Mouse (Mus musculus): ENCODE data around the gene Spint2.
A peak's percentile ranks its signal among the peaks of the same experiment; 100 is the strongest.

Spint2 gene

GRCm38 (mm10) chr7:29279924-29280323 is 1.8 kb downstream of the Spint2 start:
- no peak for DNase-seq (ENCODE audit: inconsistent ontology term)

DNA sequence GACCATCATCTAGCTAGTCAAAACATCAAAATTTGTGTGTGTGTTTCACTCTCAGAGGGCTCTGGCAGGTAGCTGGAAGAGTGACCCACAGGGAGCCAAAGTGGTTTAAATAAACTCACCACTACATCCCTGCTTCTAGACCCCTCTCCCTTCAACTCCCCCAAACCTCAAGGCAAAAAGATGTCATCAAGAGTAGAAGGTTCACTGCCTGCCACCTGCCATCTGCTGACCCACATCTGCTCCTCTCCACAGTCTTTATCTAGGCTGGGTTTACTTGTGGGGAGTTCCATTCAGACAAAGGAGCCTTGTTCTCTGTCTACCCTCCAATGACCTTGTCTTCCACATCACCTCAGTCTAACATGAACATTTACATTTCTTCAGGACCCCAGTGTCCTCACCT is 2.5 kb downstream of the Spint2 start:
- DNase-seq (ENCODE audit: inconsistent ontology term) = no peak

DNA sequence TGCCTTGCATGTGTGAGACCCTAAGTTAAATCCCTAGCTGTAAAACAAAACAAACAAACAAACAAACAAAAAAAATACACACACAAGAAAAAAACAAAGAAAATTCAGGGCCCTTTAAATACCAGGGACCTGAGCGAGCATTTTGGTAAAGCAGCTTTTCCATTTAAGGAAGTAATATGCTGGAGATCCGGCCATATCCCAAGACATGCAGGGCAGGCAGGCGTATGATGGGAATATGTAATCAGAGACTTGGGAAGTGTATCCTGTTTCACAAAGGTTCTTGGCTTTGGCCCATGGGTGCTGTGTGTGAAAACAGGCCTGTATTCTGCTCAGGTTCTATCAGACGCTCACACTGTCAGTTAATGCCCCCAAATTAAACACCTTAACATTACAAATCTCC is 4.2 kb downstream of the Spint2 start:
- no peak for DNase-seq (ENCODE audit: inconsistent ontology term)

DNA sequence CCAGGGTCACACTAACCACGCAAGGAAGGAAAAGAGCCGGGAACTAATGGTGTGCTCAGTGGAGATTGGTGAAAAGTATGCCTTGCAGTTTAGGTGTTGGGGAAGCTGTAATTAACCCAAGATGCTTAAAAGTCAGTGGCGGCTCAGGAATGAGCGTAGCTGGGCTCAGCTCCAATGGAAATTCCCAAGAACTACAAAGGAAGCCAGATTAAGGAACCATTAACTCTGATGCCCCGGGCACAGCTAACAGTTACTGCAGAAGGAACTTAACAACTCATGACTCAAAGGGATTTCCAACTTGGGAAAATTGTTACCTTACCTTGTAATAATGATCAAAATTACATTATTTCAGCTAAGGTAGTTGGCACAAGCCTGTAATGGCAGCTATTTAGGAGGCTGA is 5.0 kb downstream of the Spint2 start:
- no peak for DNase-seq (ENCODE audit: inconsistent ontology term)

DNA sequence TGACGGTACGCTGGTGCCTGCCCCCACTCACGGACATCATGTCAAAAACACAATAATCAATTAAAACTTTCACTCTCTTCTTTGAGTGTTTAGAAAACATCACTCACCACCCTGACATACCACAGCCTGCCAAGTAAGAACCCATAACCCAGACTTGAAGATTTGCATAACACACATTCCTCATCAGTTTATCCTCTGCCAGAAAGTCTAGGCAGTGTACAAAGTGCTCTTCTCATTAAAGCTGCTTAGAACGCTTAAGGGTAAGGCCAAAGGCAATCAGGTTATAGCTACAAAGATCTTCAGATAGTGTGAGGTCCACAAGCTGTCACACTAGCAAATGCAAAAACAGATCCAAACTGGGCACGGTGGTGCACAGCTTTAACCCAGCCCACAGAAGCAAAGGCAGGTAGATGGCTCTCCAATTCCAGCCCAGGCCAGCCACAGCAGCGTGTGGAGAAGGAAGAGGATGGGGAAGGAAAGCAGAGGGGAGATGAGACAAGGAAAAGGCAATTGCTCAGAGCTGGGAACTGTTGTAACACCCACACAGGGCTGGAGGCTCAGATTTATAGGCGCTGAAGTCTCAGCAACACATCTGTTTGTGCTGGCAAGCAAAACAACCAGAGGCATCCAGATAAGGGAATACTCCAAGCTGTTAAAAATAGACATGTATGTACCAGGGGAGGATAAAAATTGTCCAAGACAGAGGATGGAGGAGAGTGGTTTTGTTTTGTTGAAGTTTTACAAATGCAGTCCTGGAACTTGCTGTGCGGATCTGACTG is 9.8 kb downstream of the Spint2 start:
- no peak for DNase-seq (ENCODE audit: inconsistent ontology term)

DNA sequence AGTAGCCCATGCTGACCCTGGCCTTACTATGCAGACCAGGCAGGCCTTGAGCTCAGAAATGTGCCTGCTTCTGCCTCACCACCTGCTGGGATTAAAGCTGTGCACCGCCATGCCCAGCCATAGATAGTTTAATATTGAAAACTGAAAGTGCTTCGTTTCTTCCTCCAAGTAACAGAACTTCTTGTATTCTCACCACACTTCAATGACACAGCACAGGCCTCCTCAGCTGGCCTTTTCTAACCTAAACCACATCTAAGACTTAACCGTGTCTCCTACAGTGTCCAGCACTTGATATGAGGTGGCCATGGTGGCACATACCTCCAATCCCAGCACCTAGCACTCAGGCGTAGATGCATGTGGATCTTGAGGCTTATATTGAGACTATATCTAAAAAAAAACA is 11.3 kb downstream of the Spint2 start:
- no peak for DNase-seq (ENCODE audit: inconsistent ontology term)

DNA sequence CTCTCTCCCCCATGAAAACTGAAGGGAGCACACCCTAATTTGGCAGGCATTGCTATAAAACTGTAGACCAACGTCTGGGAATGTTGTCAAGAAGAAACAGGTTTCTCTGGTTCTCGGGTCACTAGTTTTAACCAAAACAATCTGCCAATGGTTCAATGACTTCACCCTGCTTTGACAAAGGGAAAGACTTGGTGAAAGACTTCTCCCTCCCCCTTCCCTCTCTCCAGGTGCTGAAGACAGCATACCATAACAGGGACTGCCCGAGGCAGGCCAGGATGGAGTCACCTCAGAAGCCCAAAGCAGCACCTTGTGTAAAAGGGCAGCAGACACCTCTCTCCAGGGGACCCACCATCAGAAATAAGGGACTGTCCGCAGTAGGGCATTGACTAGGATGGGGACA is 14.8 kb downstream of the Spint2 start:
- no peak for DNase-seq (ENCODE audit: inconsistent ontology term)

DNA sequence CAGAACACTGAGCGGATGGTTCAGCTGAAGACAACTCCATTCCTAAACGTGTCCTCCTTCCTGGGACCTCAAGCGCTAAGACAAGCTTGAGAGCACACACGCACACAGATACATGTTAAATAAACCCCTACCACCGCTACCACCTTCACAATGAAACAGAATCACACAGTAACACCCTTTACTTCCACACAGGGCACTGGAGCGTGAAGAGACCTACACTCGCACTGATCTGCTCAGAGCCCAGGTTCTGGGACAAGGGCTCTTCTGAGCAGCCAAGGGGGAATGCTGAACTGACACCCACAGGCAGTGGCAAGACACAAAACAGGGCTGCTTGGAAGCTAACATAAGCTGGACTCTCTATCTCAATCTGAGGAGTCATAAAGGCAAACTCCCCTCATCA is 16.1 kb downstream of the Spint2 start:
- no peak for DNase-seq (ENCODE audit: inconsistent ontology term)

DNA sequence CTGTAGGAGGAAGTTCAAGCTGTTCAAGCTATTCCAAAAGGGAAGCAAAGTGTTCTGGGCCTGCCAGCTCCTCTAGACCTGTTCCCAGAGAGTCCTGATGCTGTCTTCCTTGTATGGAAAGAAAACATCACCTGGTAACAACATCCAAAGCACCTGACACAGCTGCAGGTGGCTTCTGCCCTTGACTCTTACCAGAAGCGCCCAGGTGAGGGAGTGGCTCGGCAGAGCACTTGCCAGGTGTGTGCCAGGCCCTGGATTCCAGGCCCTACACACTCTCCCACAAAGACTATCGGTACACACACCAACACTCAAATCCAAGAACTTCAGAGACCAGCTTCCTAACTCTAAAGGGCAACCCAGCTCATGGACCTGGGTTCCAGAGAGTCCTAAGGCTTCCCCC is 17.9 kb downstream of the Spint2 start:
- no peak for DNase-seq (ENCODE audit: inconsistent ontology term)

GRCm38 (mm10) chr7:29262151-29262550 is 19.6 kb downstream of the Spint2 start:
- no peak for DNase-seq (ENCODE audit: inconsistent ontology term)

DNA sequence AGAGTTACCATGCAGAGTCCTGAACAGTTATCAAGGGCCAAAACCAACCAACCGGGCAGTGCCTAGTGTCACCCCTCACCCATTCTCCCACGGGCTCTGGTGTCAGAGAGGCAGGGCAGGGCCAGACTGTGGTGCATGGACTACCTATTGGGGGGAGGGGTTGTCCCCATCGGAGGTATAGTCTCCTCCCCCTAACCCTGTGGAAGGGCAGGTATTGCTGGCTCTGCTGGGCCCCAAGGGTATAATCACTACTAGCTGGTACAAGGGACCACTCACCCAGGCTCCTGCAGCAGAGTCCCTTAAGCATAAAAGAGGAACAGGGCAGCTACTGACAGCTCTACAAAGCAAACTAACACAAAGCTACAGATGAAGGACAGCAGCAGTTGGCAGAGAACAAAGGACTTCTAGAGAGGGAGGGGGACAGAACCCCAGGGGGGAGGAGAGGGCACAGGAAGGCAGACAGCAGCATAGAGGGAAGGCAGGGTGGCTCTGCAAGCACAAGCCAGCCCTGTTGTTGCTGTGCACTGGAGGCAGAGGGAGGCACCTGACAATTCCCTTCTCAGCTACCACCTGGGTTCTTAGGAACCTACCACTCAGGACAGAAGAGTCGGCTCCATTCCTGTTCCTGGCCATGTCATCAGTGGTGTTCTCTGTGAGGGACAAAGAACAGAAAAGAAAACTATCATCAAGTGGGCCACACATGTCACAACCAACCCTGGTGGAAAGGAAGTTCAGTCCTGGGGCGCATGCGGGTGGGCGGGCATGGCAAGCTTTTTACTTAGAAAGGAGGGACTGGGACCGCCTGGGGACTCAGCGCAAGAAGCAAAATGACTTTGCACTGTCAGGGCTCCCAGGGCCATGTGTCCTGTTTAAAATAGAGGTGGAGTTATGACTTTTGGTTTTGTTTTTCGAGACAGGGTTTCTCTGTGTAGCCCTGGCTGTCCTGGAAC is 21.7 kb downstream of the Spint2 start:
- DNase-seq (ENCODE audit: inconsistent ontology term) = no peak

DNA sequence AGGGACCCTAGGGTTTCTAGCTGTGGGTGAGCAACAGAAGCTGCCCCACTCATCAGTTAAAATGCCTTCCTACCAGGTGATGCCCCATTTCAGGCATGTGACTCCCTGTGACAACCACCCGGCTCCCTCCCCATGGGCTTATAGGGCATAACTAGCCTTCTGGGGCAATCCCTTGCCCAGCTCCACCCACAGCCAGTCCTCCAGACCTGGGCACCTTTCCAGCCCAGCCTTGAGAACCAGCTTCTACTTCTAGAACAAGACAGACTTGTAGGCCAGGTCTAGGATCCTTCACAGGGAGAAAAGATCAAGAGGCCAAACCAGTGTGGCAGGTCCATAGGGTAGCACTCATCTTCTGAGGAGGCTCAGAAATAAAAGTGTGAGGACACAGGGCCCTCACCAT is 24.3 kb downstream of the Spint2 start:
- DNase-seq (ENCODE audit: inconsistent ontology term) = no peak

- no peak for DNase-seq (ENCODE audit: inconsistent ontology term)
These were observed 25.8 kb downstream of the Spint2 start for GRCm38 (mm10) chr7:29255875-29256274.

DNA sequence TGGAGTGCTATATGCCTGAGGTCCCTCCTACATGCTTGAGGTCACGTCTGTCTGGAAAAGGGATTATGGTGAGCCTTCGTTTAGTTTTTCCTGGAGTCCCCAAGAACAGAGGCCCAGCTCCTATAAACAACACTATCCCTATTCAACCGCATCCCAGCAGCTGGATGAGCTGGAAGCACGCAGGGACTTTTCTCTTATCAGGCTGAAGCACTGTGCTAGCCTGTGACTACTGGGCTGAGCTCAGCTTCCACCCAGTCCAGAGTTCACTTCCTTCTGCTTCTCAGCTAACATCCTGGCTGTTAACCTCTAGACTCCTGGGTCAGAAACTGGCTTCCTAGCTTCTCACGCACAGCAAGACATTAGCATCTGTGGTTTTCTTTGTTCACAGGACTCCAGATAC is 27.9 kb downstream of the Spint2 start:
- no peak for DNase-seq (ENCODE audit: inconsistent ontology term)

DNA sequence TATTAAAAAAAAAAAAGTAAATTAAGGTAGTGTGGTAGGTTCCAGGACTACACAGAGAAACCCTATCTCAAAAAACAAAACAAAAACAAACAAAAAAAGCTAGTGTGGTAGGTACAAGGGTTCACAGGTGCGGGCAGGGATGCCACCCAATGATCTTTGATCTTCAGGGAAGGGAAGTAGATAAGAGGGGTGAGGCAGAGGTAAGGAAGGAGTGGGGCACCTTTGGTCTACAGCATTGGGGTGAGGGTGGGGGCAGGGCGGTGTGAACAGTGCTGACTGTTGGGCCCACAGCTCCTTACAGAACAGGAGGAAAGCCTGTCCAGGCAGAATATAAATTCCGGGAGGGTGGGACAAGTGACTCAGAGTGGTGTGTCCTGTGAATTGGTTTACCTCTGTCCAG is 30.5 kb downstream of the Spint2 start:
- no peak for DNase-seq (ENCODE audit: inconsistent ontology term)

DNA sequence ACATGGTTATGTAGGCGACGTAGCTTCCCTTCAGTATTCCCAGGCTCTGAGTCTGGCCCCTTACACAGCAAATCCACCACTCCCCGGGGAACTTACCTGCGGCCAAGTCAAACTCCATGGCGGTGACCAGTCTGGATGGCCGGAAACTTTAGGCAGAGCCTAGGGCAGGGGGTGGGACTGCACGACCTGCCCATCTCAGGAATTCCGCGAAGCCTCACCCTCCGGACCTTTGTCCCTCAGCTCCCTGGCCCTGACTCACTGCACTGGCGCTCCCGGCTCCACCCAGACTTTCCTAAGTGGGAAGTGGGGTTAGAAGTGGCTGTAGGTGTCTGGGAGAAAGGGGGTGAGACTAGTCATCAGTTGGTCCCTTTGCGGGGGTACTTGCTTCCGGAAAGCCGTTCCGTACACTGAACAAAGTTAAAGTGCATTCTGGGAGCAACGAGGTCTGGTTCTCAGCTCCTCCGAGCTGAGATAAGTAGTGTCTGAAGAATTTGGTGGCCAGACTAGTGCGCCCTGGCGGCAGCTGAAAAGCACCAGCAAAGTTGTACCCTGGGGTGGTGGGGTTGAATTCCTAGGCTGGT is 33.4 kb downstream of the Spint2 start, which contains the start of gene 2200002D01Rik:
Gene 2200002D01Rik, minus strand, starts transcription at position 206 of the 581 bp plus-strand sequence.
- DNase-seq (ENCODE audit: inconsistent ontology term) = peak; percentile 79

GRCm38 (mm10) chr7:29247706-29248105 is 34.0 kb downstream of the Spint2 start:
- DNase-seq (ENCODE audit: inconsistent ontology term) = peak; percentile 20

GRCm38 (mm10) chr7:29247314-29247700 is 34.4 kb downstream of the Spint2 start:
- DNase-seq (ENCODE audit: inconsistent ontology term) = peak; percentile 69

DNA sequence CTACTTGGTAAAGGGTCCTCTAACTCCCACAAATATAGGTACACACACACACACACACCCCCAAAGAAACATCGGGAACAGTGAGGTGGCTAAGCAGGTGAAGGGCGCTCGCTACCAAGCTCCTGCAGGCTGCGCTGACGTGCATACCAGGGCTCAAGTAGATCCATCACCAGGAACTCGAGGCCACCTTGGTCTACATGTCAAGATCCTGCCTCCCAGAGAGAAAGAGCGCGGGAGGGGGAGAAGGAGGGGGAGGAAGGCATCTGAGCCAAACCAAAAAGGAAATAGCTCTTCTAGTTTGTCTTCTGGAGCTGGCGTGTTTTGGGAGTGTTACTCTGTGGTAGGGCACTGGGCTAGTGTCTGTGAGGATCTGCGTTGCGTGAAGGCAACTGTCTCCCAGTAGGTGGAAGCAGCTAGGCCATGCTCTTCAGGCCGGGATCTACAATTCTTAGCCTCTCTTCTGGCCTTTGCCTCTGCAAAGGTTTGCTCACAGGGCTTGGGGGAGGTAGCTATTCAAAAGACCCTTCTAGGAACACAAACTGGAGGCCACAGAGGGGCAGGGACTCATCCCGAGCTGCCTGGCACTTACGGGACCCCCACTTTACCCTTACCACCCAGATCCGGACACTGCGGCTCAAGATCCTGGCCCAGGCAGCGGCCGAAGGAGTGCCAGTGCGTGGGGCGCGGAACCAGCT is 34.9 kb downstream of the Spint2 start:
- DNase-seq (ENCODE audit: inconsistent ontology term) = no peak

- DNase-seq (ENCODE audit: inconsistent ontology term) = no peak
These were observed 35.7 kb downstream of the Spint2 start for GRCm38 (mm10) chr7:29246015-29246414.

GRCm38 (mm10) chr7:29244732-29245416 is 36.8 kb downstream of the Spint2 start:
- DNase-seq (ENCODE audit: inconsistent ontology term) = no peak

Data from Muller cell, postnatal 12 days (primary cell).